24 mouse cellular contexts compared by ENCODE assay signal in the genomic region with DNA sequence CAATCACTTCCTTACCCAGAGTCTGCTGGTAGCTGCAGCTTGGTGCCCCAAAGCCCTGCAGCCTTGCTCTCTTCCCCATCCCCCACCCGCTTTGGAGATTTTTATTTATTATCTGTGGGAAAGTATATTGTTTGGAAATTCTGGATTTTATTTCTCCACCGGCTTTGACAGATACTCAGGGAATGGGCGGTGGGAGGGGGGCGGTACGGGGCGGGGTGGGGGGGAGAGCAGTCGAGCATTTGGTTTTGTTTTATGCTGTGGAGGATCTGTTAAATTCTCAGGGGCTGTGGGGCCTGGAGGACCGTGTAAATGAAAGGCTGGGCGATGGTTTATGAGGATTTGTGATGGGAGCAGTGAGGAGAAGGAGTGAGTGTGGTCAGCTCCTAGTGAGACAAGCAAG.
DNase-seq lines count a peak whose midpoint lies in the region; ATAC-seq and TF ChIP-seq lines count a peak whose summit lies in the region.
"Had no signal": no experiment of that assay in that cellular context is flagged by ENCODE, and none has a peak within 500 bp of the region (broad histone marks: within the 10 kb centered on the region; RNA-seq: fewer than 3 reads in every experiment).

No protein-coding gene starts in this region.

- H3K4me1 ChIP-seq in lung, embryonic 15.5 days = peaks cover 5% of the 10 kb centered on the region; the same call in 1 of the 2 replicates
- 0 out of 2 replicates have a peak, but pooled peaks cover 2% of the 10 kb centered on the region for H3K4me1 ChIP-seq in limb, embryonic 11.5 days (ENCODE audit: control insufficient read depth, insufficient read depth, low read length)
- H3K4me1 ChIP-seq in limb, embryonic 14.5 days (ENCODE audit: control insufficient read depth, insufficient read depth, low read length) = peaks cover 5% of the 10 kb centered on the region; the same call in 1 of the 2 replicates
- H3K4me1 ChIP-seq: forebrain, embryonic 10.5 days; forebrain, embryonic 13.5 days; hindbrain, embryonic 12.5 days; hindbrain, embryonic 15.5 days had no signal

- H3K9ac ChIP-seq in lung, embryonic 15.5 days = no peak overlapping the region
- H3K9ac ChIP-seq in limb, embryonic 11.5 days (ENCODE audit: low read length) = no peak overlapping the region
- no peak overlapping the region for H3K9ac ChIP-seq in limb, embryonic 14.5 days (ENCODE audit: low read depth, low read length, severe bottlenecking)
- H3K9ac ChIP-seq: forebrain, embryonic 13.5 days; hindbrain, embryonic 12.5 days; hindbrain, embryonic 15.5 days had no signal

- peak overlapping the region; percentile 53; the same call in 1 of the 2 replicates for H3K27ac ChIP-seq in lung, embryonic 15.5 days
- H3K27ac ChIP-seq in limb, embryonic 11.5 days (replicated peaks; ENCODE audit: low read depth, low read length) = no peak overlapping the region
- H3K27ac ChIP-seq in limb, embryonic 14.5 days (replicated peaks; ENCODE audit: low read depth, low read length) = no peak overlapping the region
- H3K27ac ChIP-seq: forebrain, embryonic 10.5 days; forebrain, embryonic 13.5 days; hindbrain, embryonic 12.5 days; hindbrain, embryonic 15.5 days had no signal

- no peak overlapping the region for H3K4me2 ChIP-seq in lung, embryonic 15.5 days
- no peak overlapping the region for H3K4me2 ChIP-seq in limb, embryonic 11.5 days (ENCODE audit: low read depth, severe bottlenecking)
- 0 out of 2 replicates have a peak overlapping the region, but pooled peaks have one; percentile 5 for H3K4me2 ChIP-seq in limb, embryonic 14.5 days (replicated peaks; ENCODE audit: low read depth, low read length, severe bottlenecking)
- H3K4me2 ChIP-seq: forebrain, embryonic 13.5 days; heart, embryonic 11.5 days; hindbrain, embryonic 12.5 days; hindbrain, embryonic 15.5 days had no signal

- no peak for DNase-seq in lung, adult 18-20 months
- DNase-seq in forelimb bud, embryonic 11.5 days (ENCODE audit: low read depth, low spot score) = peak; percentile 47
- peak; percentile 50 for DNase-seq in limb, embryonic 11.5 days (ENCODE audit: low spot score)
- DNase-seq in limb, embryonic 14.5 days (ENCODE audit: low spot score) = no peak
- DNase-seq in gastrocnemius, postnatal 25 days = no peak
- no peak for DNase-seq in cerebellum, postnatal 14 days
- DNase-seq: adrenal gland, postnatal 10 days; adrenal gland, postnatal 36 days; B cell, adult 2 months; cerebellum, adult 11 months; cerebellum, adult 8-10 months; cerebellum, postnatal 10 days; gastrocnemius, postnatal 10 days; heart, adult 11 months had no signal

- peak; percentile 57; the same call in 1 of the 2 replicates for ATAC-seq in lung, embryonic 15.5 days (ENCODE audit: borderline replicate concordance, extremely low read depth, low FRiP score, low TSS enrichment)
- ATAC-seq in limb, embryonic 11.5 days (ENCODE audit: insufficient number of reproducible peaks, low FRiP score, low TSS enrichment, low read depth) = peak; percentile 31; the same call in 1 of the 2 replicates
- ATAC-seq in limb, embryonic 14.5 days (ENCODE audit: low FRiP score, low read depth) = no peak; the same call in 1 of the 2 replicates
- ATAC-seq: forebrain, embryonic 13.5 days; forebrain, embryonic 16.5 days; Patski had no signal

- H3K27me3 ChIP-seq in lung, embryonic 15.5 days = no peaks in the 10 kb centered on the region
- H3K27me3 ChIP-seq in limb, embryonic 11.5 days (ENCODE audit: control insufficient read depth, insufficient read depth, low read length) = peaks cover 3% of the 10 kb centered on the region; the same call in 1 of the 2 replicates
- H3K27me3 ChIP-seq in limb, embryonic 14.5 days (ENCODE audit: control insufficient read depth, insufficient read depth, low read length) = 0 out of 2 replicates have a peak, but pooled peaks cover 5% of the 10 kb centered on the region
- H3K27me3 ChIP-seq: CH12.LX had no signal

- H3K4me3 ChIP-seq in lung, embryonic 15.5 days = no peak overlapping the region
- no peak overlapping the region for H3K4me3 ChIP-seq in limb, embryonic 11.5 days (ENCODE audit: low read depth, low read length)
- no peak overlapping the region for H3K4me3 ChIP-seq in limb, embryonic 14.5 days (replicated peaks; ENCODE audit: low read length)
- H3K4me3 ChIP-seq: forebrain, embryonic 10.5 days; forebrain, embryonic 13.5 days; hindbrain, embryonic 12.5 days; hindbrain, embryonic 15.5 days had no signal

- no peaks in the 10 kb centered on the region for H3K9me3 ChIP-seq in lung, embryonic 15.5 days
- no peaks in the 10 kb centered on the region for H3K9me3 ChIP-seq in limb, embryonic 11.5 days (ENCODE audit: control insufficient read depth, low read length)
- 0 out of 2 replicates have a peak, but pooled peaks cover 5% of the 10 kb centered on the region for H3K9me3 ChIP-seq in limb, embryonic 14.5 days (ENCODE audit: control insufficient read depth, low read length)
- H3K9me3 ChIP-seq: forebrain, embryonic 10.5 days; hindbrain, embryonic 12.5 days; hindbrain, embryonic 15.5 days had no signal

- 28% methylated on average over 9 of the region's 9 CpGs for WGBS in lung, embryonic 15.5 days
- 29% methylated on average over 9 of the region's 9 CpGs for WGBS in limb, embryonic 11.5 days
- 18% methylated on average over 9 of the region's 9 CpGs for WGBS in limb, embryonic 14.5 days

- TF ChIP-seq POLR2A in limb, embryonic 14.5 days (IDR thresholded peaks at IDR 0.05; ENCODE audit: borderline replicate concordance, extremely low read depth, insufficient read depth, insufficient read length) = no peak

- H3K36me3 ChIP-seq in lung, embryonic 15.5 days = no peaks in the 10 kb centered on the region
- H3K36me3 ChIP-seq in limb, embryonic 11.5 days (ENCODE audit: control insufficient read depth, insufficient read depth, low read length) = no peaks in the 10 kb centered on the region
- no peaks in the 10 kb centered on the region for H3K36me3 ChIP-seq in limb, embryonic 14.5 days (ENCODE audit: control insufficient read depth, insufficient read depth, low read length)
- H3K36me3 ChIP-seq: forebrain, embryonic 10.5 days; G1E; hindbrain, embryonic 12.5 days; hindbrain, embryonic 15.5 days had no signal

Comparison
In these comparisons a context has a peak if more than half of its experiments do, and no peak if none do; other contexts are left out.
1. DNase-seq: peak in forelimb bud, embryonic 11.5 days (single experiment) and limb, embryonic 11.5 days (single experiment); none in lung, adult 18-20 months (0 of 2), limb, embryonic 14.5 days (single experiment), gastrocnemius, postnatal 25 days (single experiment) and cerebellum, postnatal 14 days (0 of 2).